Comparison of ENCODE assay signal across 15 mouse cellular contexts in the genomic region with DNA sequence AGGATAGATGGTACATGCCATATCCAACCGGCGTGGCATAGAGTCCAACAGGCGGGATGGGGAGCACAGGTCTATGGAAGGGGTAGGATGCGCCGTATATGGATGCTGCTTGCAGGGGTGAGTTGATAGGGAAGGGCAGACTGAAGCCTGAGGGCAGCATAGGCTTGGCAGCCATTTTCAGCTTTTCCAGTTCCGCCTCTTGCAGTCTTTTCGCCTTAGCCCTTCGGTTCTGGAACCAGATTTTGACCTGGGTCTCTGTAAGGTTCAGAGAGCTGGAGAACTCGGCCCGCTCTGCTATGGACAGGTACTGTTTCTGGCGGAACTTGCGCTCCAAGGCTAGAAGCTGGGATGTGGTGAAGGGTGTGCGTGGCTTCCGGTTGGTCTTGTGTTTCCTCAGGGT. TPM values are rescaled to one million over a fixed set of nuclear protein-coding genes. Genes with fewer than 3 reads are reported as not detected.
A peak's percentile ranks its signal among the peaks of the same experiment; 100 is the strongest.
DNase-seq lines count a peak whose midpoint lies in the region; ATAC-seq lines count a peak whose summit lies in the region.
"Had no signal": no experiment of that assay in that cellular context is flagged by ENCODE, and none has a peak within 500 bp of the region (broad histone marks: within the 10 kb centered on the region; RNA-seq: fewer than 3 reads in every experiment).

No protein-coding gene starts in this region.

- H3K9ac ChIP-seq in forebrain, embryonic 16.5 days (replicated peaks; ENCODE audit: low read depth, low read length), result no peak overlapping the region
- H3K9ac ChIP-seq in limb, embryonic 11.5 days (ENCODE audit: low read length), result peak overlapping the region; percentile 40; the same call in 1 of the 2 replicates
- H3K9ac ChIP-seq: forebrain, embryonic 15.5 days had no signal

- no peaks in the 10 kb centered on the region for H3K36me3 ChIP-seq in forebrain, embryonic 10.5 days (replicated peaks)
- no peaks in the 10 kb centered on the region for H3K36me3 ChIP-seq in forebrain, embryonic 16.5 days (ENCODE audit: control insufficient read depth, insufficient read depth)
- H3K36me3 ChIP-seq in limb, embryonic 11.5 days (ENCODE audit: control insufficient read depth, insufficient read depth, low read length), result no peaks in the 10 kb centered on the region
- H3K36me3 ChIP-seq: forebrain, embryonic 15.5 days had no signal

- no peak overlapping the region for H3K4me2 ChIP-seq in forebrain, embryonic 16.5 days (ENCODE audit: low read length)
- peak overlapping the region; percentile 27 for H3K4me2 ChIP-seq in limb, embryonic 11.5 days (ENCODE audit: low read depth, severe bottlenecking)
- H3K4me2 ChIP-seq: forebrain, embryonic 15.5 days had no signal

- H3K4me1 ChIP-seq in forebrain, embryonic 10.5 days, result peaks cover 84% of the 10 kb centered on the region
- H3K4me1 ChIP-seq in forebrain, embryonic 16.5 days (replicated peaks; ENCODE audit: control insufficient read depth, insufficient read depth, low read length), result peaks cover 11% of the 10 kb centered on the region
- peaks cover 9% of the 10 kb centered on the region for H3K4me1 ChIP-seq in limb, embryonic 11.5 days (ENCODE audit: control insufficient read depth, insufficient read depth, low read length)

- no peak for DNase-seq in forebrain, embryonic 10.5 days (ENCODE audit: extremely low spot score, low spot score)
- DNase-seq in retina, postnatal 1 day, result peak; percentile 16
- no peak for DNase-seq in retina, embryonic 14.5 days (ENCODE audit: low spot score)
- no peak for DNase-seq in limb, embryonic 11.5 days (ENCODE audit: low spot score)
- DNase-seq in layer of hippocampus, postnatal 25 days (ENCODE audit: extremely low spot score in 1 of 2, low spot score in 1 of 2), result no peak
- DNase-seq in testis, postnatal 10 days (ENCODE audit: low spot score), result no peak
- DNase-seq: adrenal gland, postnatal 25 days; left cerebral cortex, postnatal 4 days; lung, adult 2 months; thymus, adult 18-20 months had no signal

- H3K9me3 ChIP-seq in forebrain, embryonic 10.5 days, result no peaks in the 10 kb centered on the region
- H3K9me3 ChIP-seq in forebrain, embryonic 16.5 days (ENCODE audit: control insufficient read depth, low read length), result no peaks in the 10 kb centered on the region
- no peaks in the 10 kb centered on the region for H3K9me3 ChIP-seq in limb, embryonic 11.5 days (ENCODE audit: control insufficient read depth, low read length)
- H3K9me3 ChIP-seq: forebrain, embryonic 15.5 days had no signal

- no peak for ATAC-seq in forebrain, embryonic 16.5 days
- ATAC-seq in limb, embryonic 11.5 days (ENCODE audit: insufficient number of reproducible peaks, low FRiP score, low TSS enrichment, low read depth), result no peak
- no peak for ATAC-seq in megakaryocyte-erythroid progenitor cell, adult 5-6 weeks (replicated peaks; ENCODE audit: low FRiP score, low TSS enrichment, poor library complexity, severe bottlenecking)
- ATAC-seq: forebrain, embryonic 15.5 days had no signal

- no peak overlapping the region for H3K27ac ChIP-seq in forebrain, embryonic 10.5 days
- no peak overlapping the region for H3K27ac ChIP-seq in forebrain, embryonic 16.5 days (ENCODE audit: low read length)
- no peak overlapping the region for H3K27ac ChIP-seq in limb, embryonic 11.5 days (replicated peaks; ENCODE audit: low read depth, low read length)
- H3K27ac ChIP-seq: forebrain, embryonic 15.5 days had no signal

- H3K4me3 ChIP-seq in forebrain, embryonic 10.5 days, result peak overlapping the region; percentile 57; the same call in 1 of the 2 replicates
- no peak overlapping the region for H3K4me3 ChIP-seq in forebrain, embryonic 16.5 days (replicated peaks; ENCODE audit: low read length)
- H3K4me3 ChIP-seq in limb, embryonic 11.5 days (ENCODE audit: low read depth, low read length), result peak overlapping the region; percentile 19; the same call in 1 of the 2 replicates
- H3K4me3 ChIP-seq: forebrain, embryonic 15.5 days had no signal

- H3K27me3 ChIP-seq in forebrain, embryonic 10.5 days (ENCODE audit: poor library complexity, severe bottlenecking), result peaks cover 100% of the 10 kb centered on the region
- peaks cover 85% of the 10 kb centered on the region for H3K27me3 ChIP-seq in forebrain, embryonic 16.5 days (replicated peaks; ENCODE audit: control insufficient read depth, insufficient read depth, low read length)
- peaks cover 39% of the 10 kb centered on the region for H3K27me3 ChIP-seq in limb, embryonic 11.5 days (ENCODE audit: control insufficient read depth, insufficient read depth, low read length)

- 17% methylated on average over 14 of the region's 14 CpGs for WGBS in forebrain, embryonic 10.5 days
- 11% methylated on average over 14 of the region's 14 CpGs for WGBS in forebrain, embryonic 16.5 days
- 40% methylated on average over 14 of the region's 14 CpGs for WGBS in limb, embryonic 11.5 days

RNA-seq across cellular contexts. Expression of gene Msx2, which starts 4.7 kb away (rescaled TPM):
- 17.3 and 19.7 TPM in 2 replicates for polyA plus RNA-seq in forebrain, embryonic 10.5 days (2016; fragmentation: Nextera tagmentation; extraction: Ambion mirVana)
- 0.38 and 0.41 TPM in 2 replicates for polyA plus RNA-seq in forebrain, embryonic 16.5 days (2015; fragmentation: Nextera tagmentation; extraction: Ambion mirVana)
- 35.6 and 40.3 TPM in 2 replicates for polyA plus RNA-seq in limb, embryonic 11.5 days (2014; fragmentation: Nextera tagmentation; extraction: Ambion mirVana)
- not detected in 2 replicates for total RNA-seq in megakaryocyte-erythroid progenitor cell, adult 5-6 weeks (2014; fragmentation: Nextera tagmentation)
- total RNA-seq in megakaryocyte-erythroid progenitor cell, adult 5-6 weeks (2017), result not detected in 2 replicates
- total RNA-seq in layer of hippocampus, postnatal 25 days (2021), result under 1 TPM; 0.59 to 0.76 TPM
- total RNA-seq: hematopoietic stem cell, adult 5-6 weeks; megakaryocyte progenitor cell, adult 5-6 weeks had no signal
- polyA plus RNA-seq: lung, adult 2 months had no signal

Comparison
In these comparisons a context has a peak if more than half of its experiments do, and no peak if none do; other contexts are left out.
1. RNA of gene Msx2, which starts 4.7 kb away (polyA plus RNA-seq): 35.6 to 40.3 TPM in limb, embryonic 11.5 days and 17.3 to 19.7 TPM in forebrain, embryonic 10.5 days; 0.38 to 0.41 TPM in forebrain, embryonic 16.5 days; every median in the first group is over 10 times any median in the second.